Mouse (Mus musculus) midbrain, embryonic 14.5 days (tissue): Measurements from ENCODE around the gene Rab3d. TPM values are rescaled to one million over a fixed set of nuclear protein-coding genes. Genes with fewer than 3 reads are reported as not detected.

Source experiments
- ATAC-seq: fragments of 200-750 bp; cut with Nextera tagmentation; 2 replicates; pipeline ENCODE4 v1.8.0; 2017; ENCODE audit warnings: moderate number of reproducible peaks, moderate library complexity; ENCODE audit not compliant: low FRiP score, low TSS enrichment
- DNase-seq: peaks from one replicate; pipeline ENCODE4 v3.0.0-alpha.2; 2015
- H3K27ac ChIP-seq: fragments of 300-500 bp; sonication (generic); replicated peaks from 2 replicates; pipeline ENCODE4 v1.5.1; 2014; ENCODE audit warnings: mild to moderate bottlenecking, low read depth, low read length, moderate library complexity
- H3K27me3 ChIP-seq: fragments of 300-500 bp; sonication (generic); 2 replicates; pipeline ENCODE4 v1.6.1; 2014; ENCODE audit warnings: low read length, control low read depth, mixed read lengths; ENCODE audit not compliant: control insufficient read depth, insufficient read depth
- H3K36me3 ChIP-seq: fragments of 300-500 bp; sonication (generic); 2 replicates; pipeline ENCODE4 v1.6.1; 2014; ENCODE audit warnings: low read length, control low read depth; ENCODE audit not compliant: control insufficient read depth, insufficient read depth
- H3K4me1 ChIP-seq: fragments of 300-500 bp; sonication (generic); 2 replicates; pipeline ENCODE4 v1.6.1; 2014; ENCODE audit warnings: mild to moderate bottlenecking, antibody characterized with exemption, low read length, control low read depth; ENCODE audit not compliant: control insufficient read depth, insufficient read depth
- H3K4me2 ChIP-seq: fragments of 300-500 bp; sonication (generic); 2 replicates; pipeline ENCODE4 v1.6.1; 2014; ENCODE audit warnings: mild to moderate bottlenecking, low read length, moderate library complexity
- H3K4me3 ChIP-seq: fragments of 300-500 bp; sonication (generic); replicated peaks from 2 replicates; pipeline ENCODE4 v1.5.1; 2014; ENCODE audit warnings: low read depth, low read length
- H3K9ac ChIP-seq: fragments of 300-500 bp; sonication (generic); replicated peaks from 2 replicates; pipeline ENCODE4 v1.6.1; 2014; ENCODE audit warnings: mild to moderate bottlenecking, low read length, moderate library complexity
- H3K9me3 ChIP-seq: fragments of 300-500 bp; sonication (generic); 2 replicates; pipeline ENCODE4 v1.6.1; 2016; ENCODE audit warnings: low read length, control low read depth, mixed read lengths; ENCODE audit not compliant: control insufficient read depth
- WGBS: fragments of 180-500 bp; shearing (Covaris S2); extraction: QIAGEN DNeasy Blood & Tissue Kit; methylation state at CpG from one replicate; pipeline ENCODE4 v1.1.7; 2014; 5-methylcytosine and 5-hydroxymethylcytosine counted together
- polyA plus RNA-seq: library from polyadenylated mRNA; unstranded; fragments of >200 nt; fragmentation: Nextera tagmentation; extraction: Ambion mirVana; gene quantifications from 2 replicates; pipeline ENCODE4 v1.2.1, GENCODE M21; 2014

Rab3d gene
- polyA plus RNA-seq, 1 experiment from 2014 or later = 10.2 TPM

GRCm38 (mm10) chr9:21925034-21925433 is 7.0 kb upstream of the Rab3d start:
- WGBS = 76% methylated on average over 3 of the region's 3 CpGs
- H3K4me3 ChIP-seq = no peak overlapping the region
- no peak overlapping the region for H3K4me2 ChIP-seq
- H3K4me1 ChIP-seq = peaks cover 11% of the 10 kb centered on the region
- no peak overlapping the region for H3K9ac ChIP-seq
- ATAC-seq = no peak
- no peaks in the 10 kb centered on the region for H3K9me3 ChIP-seq
- H3K27me3 ChIP-seq = no peaks in the 10 kb centered on the region
- H3K36me3 ChIP-seq = 0 out of 2 replicates have a peak, but pooled peaks cover 5% of the 10 kb centered on the region
- H3K27ac ChIP-seq = no peak overlapping the region
- DNase-seq = no peak

- Histone ChIP-seq H3K9ac (no peak overlapping the region), H3K4me1 (peaks cover 11% of the 10 kb centered on the region), H3K27me3 (no peaks in the 10 kb centered on the region), H3K27ac (no peak overlapping the region), H3K9me3 (no peaks in the 10 kb centered on the region), H3K4me2 (no peak overlapping the region), H3K36me3 (0 out of 2 replicates have a peak, but pooled peaks cover 5% of the 10 kb centered on the region), H3K4me3 (no peak overlapping the region)
- DNase-seq (no peak), ATAC-seq (no peak)
- 80% methylated on average over 6 of the region's 6 CpGs for WGBS
These were observed 6.1 kb upstream of the Rab3d start for GRCm38 (mm10) chr9:21924099-21924493.

GRCm38 (mm10) chr9:21923490-21924098 is 5.6 kb upstream of the Rab3d start:
- ATAC-seq (no peak), DNase-seq (no peak)
- Histone ChIP-seq H3K4me3 (no peak overlapping the region), H3K27ac (no peak overlapping the region), H3K4me2 (no peak overlapping the region), H3K36me3 (0 out of 2 replicates have a peak, but pooled peaks cover 5% of the 10 kb centered on the region), H3K9ac (no peak overlapping the region), H3K9me3 (no peaks in the 10 kb centered on the region), H3K27me3 (no peaks in the 10 kb centered on the region), H3K4me1 (peaks cover 11% of the 10 kb centered on the region)
- 82% methylated on average over 3 of the region's 3 CpGs for WGBS

GRCm38 (mm10) chr9:21923036-21923435 is 5.0 kb upstream of the Rab3d start:
- H3K4me2 ChIP-seq = no peak overlapping the region
- 96% methylated on average over 4 of the region's 4 CpGs for WGBS
- H3K9ac ChIP-seq = no peak overlapping the region
- no peaks in the 10 kb centered on the region for H3K9me3 ChIP-seq
- H3K27ac ChIP-seq = no peak overlapping the region
- DNase-seq (no peak), ATAC-seq (no peak)
- no peaks in the 10 kb centered on the region for H3K27me3 ChIP-seq
- 0 out of 2 replicates have a peak, but pooled peaks cover 5% of the 10 kb centered on the region for H3K36me3 ChIP-seq
- H3K4me1 ChIP-seq = peaks cover 11% of the 10 kb centered on the region
- H3K4me3 ChIP-seq = no peak overlapping the region

GRCm38 (mm10) chr9:21918692-21919384 is 846 bp upstream of the Rab3d start:
- whole genome bisulfite sequencing = 16% methylated on average over 5 of the region's 5 CpGs
- H3K36me3 ChIP-seq = 0 out of 2 replicates have a peak, but pooled peaks cover 6% of the 10 kb centered on the region
- no peak overlapping the region; the same call in 1 of the 2 replicates for H3K9ac ChIP-seq
- no peak overlapping the region for H3K27ac ChIP-seq
- ATAC-seq (no peak), DNase-seq (no peak)
- no peaks in the 10 kb centered on the region for H3K9me3 ChIP-seq
- H3K4me1 ChIP-seq = 0 out of 2 replicates have a peak, but pooled peaks cover 3% of the 10 kb centered on the region
- peak overlapping the region; percentile 88; the same call in 1 of the 2 replicates for H3K4me2 ChIP-seq
- no peaks in the 10 kb centered on the region; the same call in 1 of the 2 replicates for H3K27me3 ChIP-seq
- H3K4me3 ChIP-seq = peak overlapping the region; percentile 55

GRCm38 (mm10) chr9:21917493-21918034 is 428 bp downstream of the Rab3d start:
- DNase-seq = peak; percentile 62
- 2% methylated on average over 35 of the region's 35 CpGs for WGBS
- H3K4me1 ChIP-seq = 0 out of 2 replicates have a peak, but pooled peaks cover 3% of the 10 kb centered on the region
- no peaks in the 10 kb centered on the region for H3K9me3 ChIP-seq
- no peak; the same call in 1 of the 2 replicates for ATAC-seq
- no peaks in the 10 kb centered on the region; the same call in 1 of the 2 replicates for H3K27me3 ChIP-seq
- peak overlapping the region; percentile 88 for H3K4me2 ChIP-seq
- peak overlapping the region; percentile 65 for H3K9ac ChIP-seq
- H3K4me3 ChIP-seq = peak overlapping the region; percentile 55
- peak overlapping the region; percentile 41; the same call in 1 of the 2 replicates for H3K27ac ChIP-seq
- 0 out of 2 replicates have a peak, but pooled peaks cover 4% of the 10 kb centered on the region for H3K36me3 ChIP-seq

- 0 out of 2 replicates have a peak overlapping the region, but pooled peaks have one; percentile 5 for H3K27ac ChIP-seq
- ATAC-seq = no peak
These were observed 1.0 kb downstream of the Rab3d start for GRCm38 (mm10) chr9:21916851-21917492.

GRCm38 (mm10) chr9:21909474-21910223 is 8.3 kb downstream of the Rab3d start:
- Histone ChIP-seq H3K4me3 (no peak overlapping the region), H3K9ac (no peak overlapping the region), H3K36me3 (0 out of 2 replicates have a peak, but pooled peaks cover 4% of the 10 kb centered on the region), H3K27me3 (no peaks in the 10 kb centered on the region), H3K27ac (no peak overlapping the region), H3K4me2 (no peak overlapping the region), H3K4me1 (no peaks in the 10 kb centered on the region), H3K9me3 (no peaks in the 10 kb centered on the region)
- ATAC-seq (no peak), DNase-seq (no peak)
- 78% methylated on average over 10 of the region's 10 CpGs for WGBS

More at GRCm38 (mm10) chr9:21916851-21917492, 1.0 kb downstream of the Rab3d start:
- Histone ChIP-seq H3K9ac (peak overlapping the region; percentile 65), H3K4me3 (peak overlapping the region; percentile 55), H3K4me2 (peak overlapping the region; percentile 88), H3K36me3 (0 out of 2 replicates have a peak, but pooled peaks cover 4% of the 10 kb centered on the region), H3K27me3 (no peaks in the 10 kb centered on the region; the same call in 1 of the 2 replicates), H3K4me1 (0 out of 2 replicates have a peak, but pooled peaks cover 3% of the 10 kb centered on the region), H3K9me3 (no peaks in the 10 kb centered on the region)
- no peak for DNase-seq
- 63% methylated on average over 3 of the region's 3 CpGs for WGBS
